Mouse (Mus musculus) brain, embryonic 14.5 days (tissue): Measurements from ENCODE around the gene Fam193b.
A peak's percentile ranks its signal among the peaks of the same experiment; 100 is the strongest.

ENCODE experiments used
- CTCF ChIP-seq: fragments of 200-500 bp; IDR thresholded peaks from 2 replicates; pipeline ENCODE4 v1.5.1; 2012; ENCODE audit warnings: inconsistent platforms, mild to moderate bottlenecking, moderate library complexity, borderline replicate concordance; ENCODE audit not compliant: insufficient read depth, insufficient read length; ENCODE audit errors: extremely low read depth
- POLR2A ChIP-seq: fragments of 200-500 bp; IDR thresholded peaks from 2 replicates; pipeline ENCODE4 v1.6.1; 2012; ENCODE audit warnings: mild to moderate bottlenecking, inconsistent platforms, borderline replicate concordance; ENCODE audit not compliant: poor library complexity, insufficient read depth, insufficient read length, severe bottlenecking; ENCODE audit errors: extremely low read depth

- TF ChIP-seq CTCF (peak; percentile 44; the same call in 1 of the 2 replicates), POLR2A (no peak)
These were observed 63.0 kb downstream of the Fam193b start for GRCm38 (mm10) chr13:55507877-55508276.
